Mouse (Mus musculus): ENCODE measurements around the gene Trim42.

The Trim42 gene

GRCm38 (mm10) chr9:97369591-97369990 lies at the start of gene Trim42:
TSS of gene Trim42 (minus strand) at chr9:97369958.
- DNase-seq: no peak

- no peak for DNase-seq
These were observed 45.3 kb upstream of the Trim42 start for GRCm38 (mm10) chr9:97414876-97415668.

DNA sequence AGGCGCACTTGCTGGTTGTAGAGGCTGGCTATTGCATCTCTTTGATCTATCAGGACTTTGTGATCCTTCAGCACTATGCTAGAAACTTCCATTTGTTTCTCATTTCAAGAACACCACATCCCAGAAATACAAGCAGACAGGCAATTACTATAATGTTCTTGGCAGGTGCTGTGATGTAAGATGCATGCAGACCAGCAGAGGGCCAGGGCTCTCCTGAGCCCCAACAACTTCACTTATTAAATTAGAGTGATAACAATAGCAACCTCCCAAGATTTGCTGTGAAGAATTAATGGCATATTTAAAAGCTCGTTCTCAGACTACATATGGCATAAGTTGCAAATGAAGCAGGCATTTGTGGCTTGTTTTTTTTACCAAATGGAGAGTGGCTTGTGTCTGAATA lies 38.4 kb upstream of the Trim42 start:
- no peak for DNase-seq

DNA sequence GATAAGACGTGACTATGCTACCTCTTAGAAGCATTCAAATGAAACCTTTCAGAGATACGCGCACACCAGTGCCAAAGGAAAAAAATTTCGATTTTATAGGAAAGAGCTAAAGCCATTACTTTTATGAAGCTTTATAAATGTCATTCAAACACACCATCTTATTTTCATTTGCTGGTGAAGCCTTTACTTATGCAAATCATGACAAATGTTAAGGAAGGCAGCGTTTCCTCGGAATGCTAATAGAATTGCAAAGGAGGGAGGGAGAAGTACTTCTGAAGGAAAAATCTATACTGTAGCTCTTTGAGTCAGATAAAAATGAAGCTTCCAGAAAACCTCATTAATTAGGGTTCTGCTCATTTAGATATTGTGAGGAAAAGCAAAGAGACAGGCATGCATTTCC lies 13.3 kb downstream of the Trim42 start:
- no peak for DNase-seq

DNA sequence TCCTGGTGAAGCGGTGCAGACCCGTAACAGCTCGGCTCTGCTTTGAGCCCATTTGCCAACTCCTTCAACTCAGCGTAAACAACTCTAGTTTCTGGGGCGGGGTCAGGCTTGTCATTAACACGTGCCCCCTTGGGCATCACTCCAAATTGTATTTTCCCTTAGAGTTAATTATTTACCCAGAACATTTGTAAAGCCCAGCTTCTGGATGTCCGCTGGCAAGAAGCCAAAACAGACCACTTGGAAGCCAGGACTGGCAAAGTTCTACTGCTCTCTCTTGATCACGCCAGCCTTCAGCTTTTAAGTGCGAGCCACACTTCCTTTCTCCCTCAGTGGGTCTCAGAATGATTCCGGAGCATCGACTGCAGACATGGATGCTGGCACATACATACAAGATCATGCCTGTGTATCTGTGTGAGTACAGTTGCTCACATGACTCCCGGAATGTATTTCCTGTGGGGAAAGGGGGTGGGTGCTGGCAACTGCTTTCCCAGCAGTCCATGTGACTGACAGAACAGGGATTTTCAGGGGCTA lies 24.9 kb downstream of the Trim42 start:
- no peak for DNase-seq

- DNase-seq: no peak
These were observed 28.0 kb downstream of the Trim42 start for GRCm38 (mm10) chr9:97341772-97342171.

DNA sequence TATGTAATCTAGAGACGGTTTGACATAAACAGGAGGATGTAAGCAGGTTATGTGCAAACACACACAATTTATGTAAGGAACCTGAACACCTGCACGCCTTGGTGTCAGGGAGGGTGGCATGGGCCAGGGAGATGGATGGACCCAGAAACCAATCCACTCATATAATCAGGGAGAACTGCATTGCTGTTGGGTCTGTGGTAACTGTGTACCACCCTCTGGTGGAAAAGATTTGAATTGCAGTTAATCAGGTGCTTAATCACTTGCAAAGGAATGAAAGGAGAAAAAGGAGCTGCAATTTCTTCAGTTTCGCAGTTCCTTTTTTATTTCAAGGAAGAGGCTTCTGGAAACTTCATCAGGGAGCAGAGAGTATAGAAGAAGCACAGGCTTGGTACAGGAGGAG lies 46.9 kb downstream of the Trim42 start:
- DNase-seq: no peak

GRCm38 (mm10) chr9:97322120-97322519 lies 47.6 kb downstream of the Trim42 start:
- no peak for DNase-seq

- DNase-seq: no peak
These were observed 54.2 kb downstream of the Trim42 start for GRCm38 (mm10) chr9:97315421-97316055.

- no peak for DNase-seq
These were observed 58.1 kb downstream of the Trim42 start for GRCm38 (mm10) chr9:97311614-97312013.

GRCm38 (mm10) chr9:97309509-97310053 lies 60.2 kb downstream of the Trim42 start:
- no peak for DNase-seq

DNA sequence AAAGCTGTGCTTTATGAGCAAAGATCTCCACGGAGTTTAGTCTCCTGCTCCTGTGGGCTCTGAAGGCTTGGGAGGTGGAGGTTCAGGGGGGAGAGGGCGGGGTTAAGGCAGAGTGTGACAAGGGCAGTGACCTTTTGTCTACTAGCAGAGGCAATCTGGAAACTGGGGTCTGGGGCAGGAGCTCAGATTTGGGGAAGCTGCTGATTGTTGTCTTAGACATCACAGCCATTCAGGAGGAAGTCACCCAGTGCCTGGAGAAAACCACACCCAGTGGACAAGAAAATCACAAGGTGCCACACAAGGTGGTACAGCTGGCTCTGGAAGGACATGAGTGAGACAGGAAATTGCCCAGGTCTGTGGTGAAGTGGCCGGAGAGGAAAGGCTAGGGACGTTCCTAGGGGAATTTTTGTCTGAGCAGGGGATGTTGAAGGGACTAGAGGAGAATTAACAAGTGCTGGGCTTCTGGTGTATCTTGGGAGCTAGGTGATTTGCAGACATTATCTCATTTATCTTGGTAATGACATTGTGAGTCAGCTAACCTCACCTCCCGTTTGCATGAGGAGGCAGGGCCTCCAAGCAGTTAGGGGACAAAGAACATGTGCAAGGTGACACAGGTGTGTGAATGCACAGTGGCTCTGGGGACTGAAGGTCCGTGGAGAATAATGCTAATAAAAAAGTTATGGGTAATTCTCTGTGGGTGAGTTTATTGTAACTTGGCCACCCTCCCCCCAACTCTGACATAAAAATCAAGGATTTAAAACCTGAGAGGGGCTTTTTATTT lies 61.9 kb downstream of the Trim42 start:
- DNase-seq: no peak
